Mouse (Mus musculus) Patski (cell line): ENCODE data around the gene Desi1. TPM values are rescaled to one million over a fixed set of nuclear protein-coding genes. Genes with fewer than 3 reads are reported as not detected.

Source experiments
- ATAC-seq: fragments of 100-300 bp; one replicate; pipeline ENCODE4 v1.8.0; 2021
- CTCF ChIA-PET: fragments of 350-600 bp; sonication (Branson Sonifier 250); formaldehyde crosslinking; loops from one replicate; lab custom pipeline; 2022; ENCODE audit warnings: inconsistent platforms; lab: Charles Lee
- POLR2A ChIA-PET: fragments of 350-600 bp; sonication (Branson Sonifier 250); formaldehyde crosslinking; loops from one replicate; lab custom pipeline; 2022; ENCODE audit warnings: antibody characterized with exemption, inconsistent platforms; lab: Charles Lee
- DNase-seq: peaks from one replicate; pipeline ENCODE4 v3.0.0-alpha.2; 2011; ENCODE audit warnings: low read depth, low spot score
- H3K27me3 ChIP-seq: fragments of 371-371 bp; one replicate; pipeline ENCODE4 v1.5.1; 2021
- CTCF ChIP-seq: fragments of 100-300 bp; IDR thresholded peaks from one replicate; pipeline ENCODE4 v1.5.1; 2021
- in situ Hi-C: fragments of 300-500 bp; cut with MboI; formaldehyde crosslinking; loops from 3 replicates; pipeline ENCODE4 v1.11.1; 2018; ENCODE audit warnings: low pct_unique_long_range_greater_than_20kb, mixed read lengths
- polyA plus RNA-seq: library from polyadenylated mRNA; unstranded; gene quantifications from one replicate; pipeline ENCODE4 v1.2.3, GENCODE M21; 2021

Desi1 gene
- polyA plus RNA-seq, 1 experiment from 2014 or later: 57.0 TPM

DNA sequence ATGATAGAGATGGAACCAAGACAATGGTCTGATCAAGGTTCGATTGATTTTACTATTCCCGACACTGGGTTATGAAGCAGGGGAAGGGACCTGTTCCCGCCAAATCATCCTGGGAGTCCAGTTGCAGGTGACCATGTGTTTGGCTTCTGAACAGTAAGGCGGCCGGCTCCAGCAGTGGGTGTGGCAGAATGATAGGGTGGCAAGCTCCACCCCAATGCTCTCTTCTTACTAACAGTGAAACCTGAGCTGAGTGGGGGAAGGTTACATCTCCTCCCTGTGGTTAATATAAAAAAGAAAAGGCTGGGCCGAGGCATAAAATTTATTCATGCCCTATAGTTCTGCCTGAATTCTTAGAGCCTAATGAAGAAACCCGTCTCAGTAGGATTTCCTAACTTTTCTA is 64.5 kb downstream of the Desi1 start:
- in situ Hi-C loops: no loop called here
- H3K27me3 ChIP-seq: no peaks in the 10 kb centered on the region
- ATAC-seq: no peak
- no peak for DNase-seq
- CTCF ChIA-PET: interaction anchor here (0.9 kb wide), 1 partner anchor 50 kb away, joined by 3 read pairs; no protein-coding TSS in a partner anchor
- POLR2A ChIA-PET: no interaction called here
- no peak for TF ChIP-seq CTCF

DNA sequence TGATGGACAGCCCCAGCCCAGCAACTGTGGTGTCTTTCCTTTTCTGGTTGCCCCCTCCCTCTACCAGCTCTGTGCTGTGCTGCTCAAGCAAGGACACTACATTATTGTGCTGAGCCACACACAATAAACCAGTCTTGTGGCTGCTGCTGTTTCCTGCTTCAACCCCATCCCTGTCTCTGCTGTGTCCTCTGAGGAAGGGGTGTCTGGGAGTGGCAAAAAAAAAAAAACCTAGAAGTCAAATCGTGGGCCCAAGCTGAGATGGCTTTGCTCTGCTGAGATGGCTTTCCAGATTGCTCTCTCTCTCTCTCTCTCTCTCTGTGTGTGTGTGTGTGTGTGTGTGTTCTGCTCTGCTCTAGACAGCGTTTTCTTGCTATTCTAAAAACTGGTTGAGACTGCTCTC is 65.2 kb downstream of the Desi1 start:
- POLR2A ChIA-PET: no interaction called here
- no peak for TF ChIP-seq CTCF
- no peak for DNase-seq
- in situ Hi-C loops: no loop called here
- no peak for ATAC-seq
- CTCF ChIA-PET: no interaction called here
- no peaks in the 10 kb centered on the region for H3K27me3 ChIP-seq

DNA sequence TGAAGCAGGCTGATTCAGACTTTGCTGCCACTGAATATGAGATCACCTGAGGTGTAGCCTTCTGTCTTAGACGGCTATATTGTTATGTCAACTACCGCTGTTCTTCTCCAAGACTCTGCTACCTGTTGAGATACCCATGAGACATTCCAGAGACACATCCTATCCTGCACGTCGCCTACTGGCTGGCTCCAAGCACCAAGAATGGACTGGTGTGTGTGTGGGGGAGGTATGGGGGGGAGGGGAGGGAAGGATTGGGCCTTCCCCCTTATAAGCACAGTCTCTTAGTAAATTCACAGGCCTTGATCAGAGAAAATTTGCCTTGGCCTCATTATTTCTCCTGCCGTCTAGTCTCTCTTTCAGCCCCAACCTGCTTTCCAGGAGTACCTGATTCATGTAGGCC is 65.8 kb downstream of the Desi1 start:
- no peak for TF ChIP-seq CTCF
- no peak for ATAC-seq
- no peak for DNase-seq
- POLR2A ChIA-PET: no interaction called here
- H3K27me3 ChIP-seq: no peaks in the 10 kb centered on the region
- CTCF ChIA-PET: no interaction called here
- in situ Hi-C loops: no loop called here

- ATAC-seq: no peak
- CTCF ChIA-PET: interaction anchor here (1.1 kb wide), 1 partner anchor 11 kb away, joined by 3 read pairs; no protein-coding TSS in a partner anchor
Observed at GRCm38 (mm10) chr15:81966062-81966829, 67.4 kb downstream of the Desi1 start.

GRCm38 (mm10) chr15:81964980-81965545 is 68.6 kb downstream of the Desi1 start:
- ChIA-PET CTCF (interaction anchor here (1.5 kb wide), 1 partner anchor 10 kb away, joined by 3 read pairs; no protein-coding TSS in a partner anchor), POLR2A (no interaction called here)
- H3K27me3 ChIP-seq: no peaks in the 10 kb centered on the region
- DNase-seq (peak; percentile 87), ATAC-seq (peak; percentile 52)
- in situ Hi-C loops: no loop called here
- TF ChIP-seq CTCF: no peak

More at GRCm38 (mm10) chr15:81966062-81966829, 67.4 kb downstream of the Desi1 start:
- H3K27me3 ChIP-seq: no peaks in the 10 kb centered on the region
- POLR2A ChIA-PET: no interaction called here
- in situ Hi-C loops: no loop called here
- no peak for DNase-seq
- no peak for TF ChIP-seq CTCF

GRCm38 (mm10) chr15:81964262-81964661 is 69.4 kb downstream of the Desi1 start:
- H3K27me3 ChIP-seq: no peaks in the 10 kb centered on the region
- POLR2A ChIA-PET: no interaction called here
- no peak for TF ChIP-seq CTCF
- in situ Hi-C loops: no loop called here
- ATAC-seq (no peak), DNase-seq (no peak)
- CTCF ChIA-PET: interaction anchor here (1.5 kb wide), 1 partner anchor 10 kb away, joined by 3 read pairs; no protein-coding TSS in a partner anchor

DNA sequence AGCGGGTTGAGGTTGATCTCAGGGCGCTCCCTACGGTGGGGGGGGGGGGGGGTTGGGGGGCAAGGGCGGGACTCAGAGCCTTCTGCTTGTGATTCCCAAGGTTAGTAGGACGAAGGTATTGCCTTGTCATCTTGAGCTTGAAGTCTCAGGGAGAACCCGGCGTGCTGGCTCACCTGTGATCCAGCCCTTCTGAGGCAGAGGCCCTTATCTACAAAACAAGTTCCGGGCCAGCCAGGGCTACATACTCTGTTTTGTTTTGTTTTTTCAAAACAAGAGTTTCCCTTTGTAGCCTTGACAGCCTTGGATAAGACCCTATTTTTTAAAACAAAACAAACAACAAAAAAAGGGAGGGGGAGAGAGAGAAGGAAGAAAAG is 72.6 kb downstream of the Desi1 start:
- ATAC-seq: no peak
- TF ChIP-seq CTCF: no peak
- in situ Hi-C loops: no loop called here
- no peak for DNase-seq
- CTCF ChIA-PET: interaction anchor here (1.1 to 2.0 kb wide), 9 partner anchors 13 to 55 kb away, joined by 3 to 11 read pairs (median 5); no protein-coding TSS in a partner anchor
- H3K27me3 ChIP-seq: no peaks in the 10 kb centered on the region
- POLR2A ChIA-PET: interaction anchor here (1.0 kb wide), 2 partner anchors 14 to 45 kb away, joined by 3 read pairs; no protein-coding TSS in a partner anchor

GRCm38 (mm10) chr15:81960171-81961077 is 73.2 kb downstream of the Desi1 start, which contains the start of gene Pmm1:
Pmm1 (minus strand) TSS chr15:81960930.
- DNase-seq (peak; percentile 77), ATAC-seq (peak; percentile 88)
- ChIA-PET CTCF (interaction anchor here (0.6 to 2.0 kb wide), 23 partner anchors 10 to 96 kb away, joined by 3 to 11 read pairs (median 4); no protein-coding TSS in a partner anchor), POLR2A (interaction anchor here (0.9 to 1.0 kb wide), 3 partner anchors 13 to 53 kb away, joined by 3 read pairs; no protein-coding TSS in a partner anchor)
- H3K27me3 ChIP-seq: no peaks in the 10 kb centered on the region
- TF ChIP-seq CTCF: no peak
- in situ Hi-C loops: no loop called here

GRCm38 (mm10) chr15:81958906-81959305 is 74.8 kb downstream of the Desi1 start:
- ChIA-PET POLR2A (no interaction called here), CTCF (interaction anchor here (1.1 to 1.7 kb wide), 4 partner anchors 12 to 20 kb away, joined by 3 to 6 read pairs (median 4); no protein-coding TSS in a partner anchor)
- H3K27me3 ChIP-seq: no peaks in the 10 kb centered on the region
- DNase-seq (no peak), ATAC-seq (no peak)
- in situ Hi-C loops: loop anchor here (5.0 kb wide), 1 partner anchor 38 kb away; no protein-coding TSS in a partner anchor
- TF ChIP-seq CTCF: no peak

DNA sequence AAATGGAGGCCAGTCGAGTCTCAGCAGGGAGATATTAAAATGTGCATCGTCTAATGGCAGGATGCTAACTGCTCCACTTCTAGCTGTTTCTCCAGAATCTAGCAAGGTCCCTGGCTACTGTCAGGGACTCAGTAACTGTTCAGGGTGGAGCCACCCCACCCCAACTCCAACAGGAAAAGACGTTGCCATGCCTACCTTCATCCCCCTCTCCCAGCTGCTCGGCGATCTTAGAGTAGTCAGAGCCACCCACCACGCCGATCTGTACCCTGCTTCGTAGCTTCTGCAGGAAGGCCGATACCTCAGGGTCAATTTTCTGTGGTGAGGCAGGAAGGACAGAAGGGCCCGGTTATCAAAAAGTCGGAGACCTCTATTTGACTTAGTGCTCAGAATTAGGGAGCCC is 76.1 kb downstream of the Desi1 start:
- ChIA-PET CTCF (interaction anchor here (1.1 to 2.1 kb wide), 9 partner anchors 12 to 82 kb away, joined by 3 to 12 read pairs (median 5); no protein-coding TSS in a partner anchor), POLR2A (no interaction called here)
- no peak for DNase-seq
- no peak for TF ChIP-seq CTCF
- ATAC-seq: no peak
- H3K27me3 ChIP-seq: no peaks in the 10 kb centered on the region
- in situ Hi-C loops: loop anchor here (5.0 kb wide), 1 partner anchor 40 kb away; no protein-coding TSS in a partner anchor
